Mouse (Mus musculus): ENCODE results near the gene Cep162. TPM values are rescaled to one million over a fixed set of nuclear protein-coding genes. Genes with fewer than 3 reads are reported as not detected.

Cep162 gene
- polyA plus RNA-seq (2015; fragmentation: Nextera tagmentation; extraction: Ambion mirVana) = 5.5 and 5.6 TPM in 2 replicates

GRCm38 (mm10) chr9:87254903-87255695 lies at the start of gene Cep162:
Gene Cep162, minus strand, starts transcription at chr9:87255536.
- Histone ChIP-seq H3K4me1 (peaks cover 8% of the 10 kb centered on the region), H3K36me3 (no peaks in the 10 kb centered on the region), H3K4me3 (replicated peaks) (peak within 1 kb of the TSS; percentile 82), H3K27me3 (replicated peaks) (no peaks in the 10 kb centered on the region), H3K9ac (replicated peaks) (peak within 1 kb of the TSS; percentile 63), H3K27ac (replicated peaks) (peak within 1 kb of the TSS; percentile 93), H3K9me3 (replicated peaks) (no peaks in the 10 kb centered on the region), H3K4me2 (peak within 1 kb of the TSS; percentile 67)
- peak; percentile 99 for ATAC-seq (ENCODE audit: low FRiP score)
- under 1% methylated on average over 41 of the region's 41 CpGs for WGBS

- Histone ChIP-seq H3K4me1 (no peaks in the 10 kb centered on the region), H3K4me2 (no peak overlapping the region), H3K9me3 (replicated peaks) (no peaks in the 10 kb centered on the region), H3K27me3 (replicated peaks) (no peaks in the 10 kb centered on the region), H3K36me3 (no peaks in the 10 kb centered on the region), H3K27ac (replicated peaks) (no peak overlapping the region), H3K9ac (replicated peaks) (no peak overlapping the region), H3K4me3 (replicated peaks) (no peak overlapping the region)
- no peak for ATAC-seq (ENCODE audit: low FRiP score)
Observed at GRCm38 (mm10) chr9:87303196-87303595, 47.9 kb upstream of the Cep162 start.

GRCm38 (mm10) chr9:87298900-87299299 lies 43.6 kb upstream of the Cep162 start:
- no peaks in the 10 kb centered on the region for H3K36me3 ChIP-seq
- no peak overlapping the region for H3K4me3 ChIP-seq (replicated peaks)
- no peaks in the 10 kb centered on the region for H3K9me3 ChIP-seq (replicated peaks)
- no peak overlapping the region for H3K4me2 ChIP-seq
- no peak for ATAC-seq (ENCODE audit: low FRiP score)
- H3K9ac ChIP-seq (replicated peaks) = no peak overlapping the region
- 73% methylated on average over 12 of the region's 12 CpGs for WGBS
- no peaks in the 10 kb centered on the region for H3K4me1 ChIP-seq
- no peak overlapping the region for H3K27ac ChIP-seq (replicated peaks)
- no peaks in the 10 kb centered on the region for H3K27me3 ChIP-seq (replicated peaks)

GRCm38 (mm10) chr9:87297522-87297921 lies 42.2 kb upstream of the Cep162 start:
- H3K9me3 ChIP-seq (replicated peaks) = no peaks in the 10 kb centered on the region
- WGBS = 83% methylated on average over 1 of the region's 1 CpGs
- H3K4me2 ChIP-seq = no peak overlapping the region
- H3K36me3 ChIP-seq = no peaks in the 10 kb centered on the region
- no peak for ATAC-seq (ENCODE audit: low FRiP score)
- no peaks in the 10 kb centered on the region for H3K4me1 ChIP-seq
- no peak overlapping the region for H3K27ac ChIP-seq (replicated peaks)
- no peak overlapping the region for H3K9ac ChIP-seq (replicated peaks)
- H3K27me3 ChIP-seq (replicated peaks) = no peaks in the 10 kb centered on the region
- no peak overlapping the region for H3K4me3 ChIP-seq (replicated peaks)

GRCm38 (mm10) chr9:87255696-87256030 lies 327 bp upstream of the Cep162 start:
- WGBS = 22% methylated on average over 6 of the region's 6 CpGs

GRCm38 (mm10) chr9:87248118-87248517 lies 7.2 kb downstream of the Cep162 start:
- Histone ChIP-seq H3K4me3 (replicated peaks) (no peak overlapping the region), H3K9ac (replicated peaks) (no peak overlapping the region), H3K9me3 (replicated peaks) (no peaks in the 10 kb centered on the region), H3K4me2 (no peak overlapping the region), H3K27ac (replicated peaks) (no peak overlapping the region), H3K36me3 (peaks cover 27% of the 10 kb centered on the region), H3K27me3 (replicated peaks) (no peaks in the 10 kb centered on the region), H3K4me1 (no peaks in the 10 kb centered on the region)
- ATAC-seq (ENCODE audit: low FRiP score) = peak; percentile 65; the same call in 1 of the 2 replicates
- WGBS = 56% methylated on average over 3 of the region's 3 CpGs

More at GRCm38 (mm10) chr9:87255696-87256030, 327 bp upstream of the Cep162 start:
- Histone ChIP-seq H3K9me3 (replicated peaks) (no peaks in the 10 kb centered on the region), H3K27ac (replicated peaks) (peak overlapping the region; percentile 93), H3K9ac (replicated peaks) (peak overlapping the region; percentile 63), H3K4me1 (peaks cover 8% of the 10 kb centered on the region), H3K4me3 (replicated peaks) (peak overlapping the region; percentile 82), H3K4me2 (peak overlapping the region; percentile 67), H3K27me3 (replicated peaks) (no peaks in the 10 kb centered on the region), H3K36me3 (no peaks in the 10 kb centered on the region)
- peak; percentile 88 for ATAC-seq (ENCODE audit: low FRiP score)

GRCm38 (mm10) chr9:87247678-87248077 lies 7.7 kb downstream of the Cep162 start:
- no peaks in the 10 kb centered on the region for H3K27me3 ChIP-seq (replicated peaks)
- no peak overlapping the region for H3K4me2 ChIP-seq
- H3K4me3 ChIP-seq (replicated peaks) = no peak overlapping the region
- H3K9ac ChIP-seq (replicated peaks) = no peak overlapping the region
- H3K36me3 ChIP-seq = peaks cover 30% of the 10 kb centered on the region
- ATAC-seq (ENCODE audit: low FRiP score) = no peak
- no peak overlapping the region for H3K27ac ChIP-seq (replicated peaks)
- no peaks in the 10 kb centered on the region for H3K9me3 ChIP-seq (replicated peaks)
- 93% methylated on average over 1 of the region's 1 CpGs for WGBS
- H3K4me1 ChIP-seq = no peaks in the 10 kb centered on the region

- Histone ChIP-seq H3K9me3 (replicated peaks) (no peaks in the 10 kb centered on the region), H3K4me1 (no peaks in the 10 kb centered on the region), H3K9ac (replicated peaks) (no peak overlapping the region), H3K27me3 (replicated peaks) (no peaks in the 10 kb centered on the region), H3K36me3 (peaks cover 33% of the 10 kb centered on the region), H3K4me3 (replicated peaks) (no peak overlapping the region), H3K27ac (replicated peaks) (no peak overlapping the region), H3K4me2 (no peak overlapping the region)
- WGBS = 84% methylated on average over 4 of the region's 4 CpGs
- ATAC-seq (ENCODE audit: low FRiP score) = no peak
Observed at GRCm38 (mm10) chr9:87213204-87213603, 42.1 kb downstream of the Cep162 start.

- Histone ChIP-seq H3K4me2 (no peak overlapping the region), H3K36me3 (peaks cover 47% of the 10 kb centered on the region), H3K4me1 (no peaks in the 10 kb centered on the region), H3K9me3 (replicated peaks) (no peaks in the 10 kb centered on the region), H3K27me3 (replicated peaks) (no peaks in the 10 kb centered on the region), H3K4me3 (replicated peaks) (no peak overlapping the region), H3K27ac (replicated peaks) (no peak overlapping the region), H3K9ac (replicated peaks) (no peak overlapping the region)
- WGBS = 93% methylated on average over 9 of the region's 9 CpGs
- ATAC-seq (ENCODE audit: low FRiP score) = no peak
Observed at GRCm38 (mm10) chr9:87210830-87211339, 44.5 kb downstream of the Cep162 start.

GRCm38 (mm10) chr9:87202431-87202830 lies 52.9 kb downstream of the Cep162 start:
- Histone ChIP-seq H3K4me3 (replicated peaks) (no peak overlapping the region), H3K4me1 (no peaks in the 10 kb centered on the region), H3K36me3 (peaks cover 61% of the 10 kb centered on the region), H3K9ac (replicated peaks) (no peak overlapping the region), H3K27me3 (replicated peaks) (no peaks in the 10 kb centered on the region), H3K4me2 (no peak overlapping the region), H3K27ac (replicated peaks) (no peak overlapping the region), H3K9me3 (replicated peaks) (no peaks in the 10 kb centered on the region)
- ATAC-seq (ENCODE audit: low FRiP score) = no peak
- 89% methylated on average over 6 of the region's 6 CpGs for WGBS

GRCm38 (mm10) chr9:87200919-87201318 lies 54.4 kb downstream of the Cep162 start:
- H3K4me3 ChIP-seq (replicated peaks) = no peak overlapping the region
- no peak overlapping the region for H3K27ac ChIP-seq (replicated peaks)
- H3K4me2 ChIP-seq = no peak overlapping the region
- no peaks in the 10 kb centered on the region for H3K9me3 ChIP-seq (replicated peaks)
- ATAC-seq (ENCODE audit: low FRiP score) = no peak
- no peaks in the 10 kb centered on the region for H3K4me1 ChIP-seq
- peaks cover 58% of the 10 kb centered on the region for H3K36me3 ChIP-seq
- no peak overlapping the region for H3K9ac ChIP-seq (replicated peaks)
- H3K27me3 ChIP-seq (replicated peaks) = no peaks in the 10 kb centered on the region
- 97% methylated on average over 4 of the region's 4 CpGs for WGBS

GRCm38 (mm10) chr9:87200426-87200825 lies 54.9 kb downstream of the Cep162 start:
- Histone ChIP-seq H3K27me3 (replicated peaks) (no peaks in the 10 kb centered on the region), H3K9me3 (replicated peaks) (no peaks in the 10 kb centered on the region), H3K36me3 (peaks cover 56% of the 10 kb centered on the region), H3K4me3 (replicated peaks) (no peak overlapping the region), H3K4me2 (no peak overlapping the region), H3K27ac (replicated peaks) (no peak overlapping the region), H3K4me1 (no peaks in the 10 kb centered on the region), H3K9ac (replicated peaks) (no peak overlapping the region)
- no peak for ATAC-seq (ENCODE audit: low FRiP score)
- 93% methylated on average over 5 of the region's 5 CpGs for WGBS
